Mouse (Mus musculus) forebrain, embryonic 12.5 days (tissue): ENCODE measurements around the gene Ybx3. TPM values are rescaled to one million over a fixed set of nuclear protein-coding genes. Genes with fewer than 3 reads are reported as not detected.
A peak's percentile ranks its signal among the peaks of the same experiment; 100 is the strongest.

Experiments
- ATAC-seq: fragments of 200-750 bp; cut with Nextera tagmentation; 2 replicates; pipeline ENCODE4 v1.8.0; 2017; ENCODE audit warnings: moderate TSS enrichment; ENCODE audit not compliant: low FRiP score
- H3K27ac ChIP-seq: fragments of 300-500 bp; sonication (generic); 2 replicates; pipeline ENCODE4 v1.5.1; 2016; ENCODE audit warnings: mild to moderate bottlenecking
- H3K27me3 ChIP-seq: fragments of 300-500 bp; sonication (generic); 2 replicates; pipeline ENCODE4 v1.6.1; 2016; ENCODE audit warnings: mild to moderate bottlenecking
- H3K36me3 ChIP-seq: fragments of 300-500 bp; sonication (generic); replicated peaks from 2 replicates; pipeline ENCODE4 v1.6.1; 2016; ENCODE audit warnings: mild to moderate bottlenecking
- H3K4me1 ChIP-seq: fragments of 300-500 bp; sonication (generic); 2 replicates; pipeline ENCODE4 v1.6.1; 2016
- H3K4me2 ChIP-seq: fragments of 300-500 bp; sonication (generic); 2 replicates; pipeline ENCODE4 v1.6.1; 2016; ENCODE audit warnings: mild to moderate bottlenecking, moderate library complexity
- H3K4me3 ChIP-seq: fragments of 300-500 bp; sonication (generic); replicated peaks from 2 replicates; pipeline ENCODE4 v1.5.1; 2016; ENCODE audit warnings: mild to moderate bottlenecking
- H3K9ac ChIP-seq: fragments of 300-500 bp; sonication (generic); 2 replicates; pipeline ENCODE4 v1.6.1; 2016; ENCODE audit warnings: mild to moderate bottlenecking
- H3K9me3 ChIP-seq: fragments of 300-500 bp; sonication (generic); 2 replicates; pipeline ENCODE4 v1.6.1; 2016
- WGBS: fragments of 180-500 bp; shearing (Covaris S2); methylation state at CpG from one replicate; pipeline ENCODE4 v1.1.7; 2016; 5-methylcytosine and 5-hydroxymethylcytosine counted together
- polyA plus RNA-seq: library from polyadenylated mRNA; unstranded; fragments of >200 nt; fragmentation: Nextera tagmentation; extraction: Ambion mirVana; gene quantifications from 2 replicates; pipeline ENCODE4 v1.2.1, GENCODE M21; 2016

Ybx3 gene
- polyA plus RNA-seq, result 29.9 and 33.8 TPM in 2 replicates

DNA sequence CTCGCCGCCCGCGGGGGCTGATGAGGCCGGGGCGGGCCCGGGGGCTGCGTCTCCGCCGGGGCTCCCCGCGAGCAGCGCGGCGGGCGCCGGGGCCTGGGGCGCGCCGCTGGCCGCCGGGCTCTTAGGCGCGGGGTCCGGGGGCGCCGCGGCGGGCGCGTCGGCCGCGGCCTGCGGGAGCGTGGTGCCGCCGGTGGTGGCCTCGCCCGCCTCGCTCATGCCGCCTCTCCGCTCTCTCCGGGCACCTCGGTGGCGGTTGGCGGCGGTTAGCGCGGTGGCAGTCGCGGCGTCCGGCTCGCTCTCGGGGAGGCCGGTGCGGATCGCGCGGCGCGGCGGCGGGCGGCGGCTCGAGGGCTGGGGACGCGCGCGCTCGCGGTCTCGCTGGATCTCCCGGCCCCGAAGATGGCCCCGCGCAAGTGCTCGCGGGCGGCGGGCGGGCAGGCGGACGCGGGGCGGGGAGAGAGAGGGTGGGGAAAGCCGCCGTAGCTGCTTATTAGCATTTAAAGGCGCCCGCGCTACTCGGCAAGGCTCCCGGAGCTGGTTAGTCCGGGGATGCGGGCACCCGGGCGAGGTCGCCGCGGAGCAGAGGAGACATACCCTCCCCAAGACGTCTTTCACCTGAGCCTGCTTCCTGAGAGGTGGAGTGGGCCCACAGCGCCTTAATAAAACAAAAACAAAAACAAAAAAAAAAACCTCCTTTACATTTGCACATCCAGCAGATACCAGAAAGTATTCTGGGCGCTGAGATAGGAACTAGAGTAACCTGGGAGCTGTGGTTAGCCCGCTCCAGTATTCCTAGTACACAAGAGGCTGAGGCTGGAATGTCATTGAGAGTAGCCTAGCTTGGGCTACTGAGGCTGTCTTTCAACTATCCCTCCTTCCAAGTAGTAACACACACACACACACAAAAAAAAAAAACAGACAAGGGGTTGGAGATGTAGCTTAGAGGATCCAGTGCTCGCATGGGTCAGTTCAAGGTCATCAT is at the start of gene Ybx3:
TSS of gene Ybx3 (minus strand) at position 437 of the 982 bp plus-strand sequence.
- 0 out of 2 replicates have a peak, but pooled peaks cover 6% of the 10 kb centered on the region for H3K27me3 ChIP-seq
- H3K4me2 ChIP-seq, result peak within 1 kb of the TSS; percentile 81
- peak; percentile 95 for ATAC-seq
- peak within 1 kb of the TSS; percentile 73 for H3K4me3 ChIP-seq
- peak within 1 kb of the TSS; percentile 84 for H3K9ac ChIP-seq
- H3K4me1 ChIP-seq, result peaks cover 17% of the 10 kb centered on the region
- WGBS, result 2% methylated on average over 46 of the region's 107 CpGs
- H3K27ac ChIP-seq, result peak within 1 kb of the TSS; percentile 86
- H3K9me3 ChIP-seq, result no peaks in the 10 kb centered on the region
- H3K36me3 ChIP-seq, result no peaks in the 10 kb centered on the region

DNA sequence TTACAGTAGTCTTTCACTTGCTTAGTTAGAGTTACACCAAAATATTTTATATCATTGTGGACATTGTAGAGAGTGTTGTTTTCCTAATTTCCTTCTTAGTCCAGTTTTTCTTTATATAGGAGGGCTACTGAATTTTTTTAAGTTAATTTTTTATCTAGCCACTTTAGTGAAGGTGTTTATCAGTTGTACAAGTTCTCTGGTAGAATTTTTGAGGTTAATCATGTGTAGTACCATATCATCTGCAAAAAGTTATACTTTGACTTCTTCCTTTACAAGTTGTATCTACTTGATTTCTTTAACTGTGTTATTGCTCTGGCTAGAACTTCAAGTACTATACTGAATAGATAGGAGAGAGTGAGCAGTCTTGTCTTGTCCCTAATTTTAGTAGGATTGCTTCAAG is 48.4 kb upstream of the Ybx3 start:
- no peak overlapping the region for H3K9ac ChIP-seq
- H3K4me1 ChIP-seq, result peaks cover 5% of the 10 kb centered on the region; the same call in 1 of the 2 replicates
- no peak overlapping the region for H3K4me3 ChIP-seq
- peaks cover 10% of the 10 kb centered on the region; the same call in 1 of the 2 replicates for H3K27me3 ChIP-seq
- no peaks in the 10 kb centered on the region for H3K36me3 ChIP-seq
- H3K9me3 ChIP-seq, result 0 out of 2 replicates have a peak, but pooled peaks cover 8% of the 10 kb centered on the region
- no peak overlapping the region for H3K4me2 ChIP-seq
- ATAC-seq, result no peak
- no peak overlapping the region for H3K27ac ChIP-seq

DNA sequence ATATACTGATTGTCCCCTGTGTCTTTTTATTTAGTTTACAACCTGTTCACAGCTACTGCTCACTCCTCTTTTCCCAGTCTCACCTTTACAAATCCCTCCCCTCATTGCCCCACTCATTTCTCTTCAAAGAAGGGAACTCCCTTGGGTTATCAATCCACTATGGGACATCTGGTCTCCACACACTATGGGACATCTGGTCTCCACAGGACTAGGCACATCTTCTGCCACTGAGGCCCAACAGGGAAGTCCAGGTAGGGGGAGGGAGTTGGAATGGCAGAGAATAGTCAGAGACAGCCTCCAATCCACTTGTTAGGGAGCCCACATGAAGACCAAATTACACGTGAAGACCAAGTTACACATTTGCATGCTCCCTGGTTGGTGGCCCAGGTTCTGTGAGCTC is 45.8 kb upstream of the Ybx3 start:
- no peak overlapping the region for H3K9ac ChIP-seq
- peaks cover 5% of the 10 kb centered on the region; the same call in 1 of the 2 replicates for H3K4me1 ChIP-seq
- no peaks in the 10 kb centered on the region for H3K36me3 ChIP-seq
- 0 out of 2 replicates have a peak, but pooled peaks cover 5% of the 10 kb centered on the region for H3K9me3 ChIP-seq
- no peak overlapping the region for H3K27ac ChIP-seq
- peaks cover 10% of the 10 kb centered on the region; the same call in 1 of the 2 replicates for H3K27me3 ChIP-seq
- peak overlapping the region; percentile 45 for H3K4me3 ChIP-seq
- 55% methylated on average over 1 of the region's 1 CpGs for WGBS
- ATAC-seq, result no peak
- peak overlapping the region; percentile 75 for H3K4me2 ChIP-seq

DNA sequence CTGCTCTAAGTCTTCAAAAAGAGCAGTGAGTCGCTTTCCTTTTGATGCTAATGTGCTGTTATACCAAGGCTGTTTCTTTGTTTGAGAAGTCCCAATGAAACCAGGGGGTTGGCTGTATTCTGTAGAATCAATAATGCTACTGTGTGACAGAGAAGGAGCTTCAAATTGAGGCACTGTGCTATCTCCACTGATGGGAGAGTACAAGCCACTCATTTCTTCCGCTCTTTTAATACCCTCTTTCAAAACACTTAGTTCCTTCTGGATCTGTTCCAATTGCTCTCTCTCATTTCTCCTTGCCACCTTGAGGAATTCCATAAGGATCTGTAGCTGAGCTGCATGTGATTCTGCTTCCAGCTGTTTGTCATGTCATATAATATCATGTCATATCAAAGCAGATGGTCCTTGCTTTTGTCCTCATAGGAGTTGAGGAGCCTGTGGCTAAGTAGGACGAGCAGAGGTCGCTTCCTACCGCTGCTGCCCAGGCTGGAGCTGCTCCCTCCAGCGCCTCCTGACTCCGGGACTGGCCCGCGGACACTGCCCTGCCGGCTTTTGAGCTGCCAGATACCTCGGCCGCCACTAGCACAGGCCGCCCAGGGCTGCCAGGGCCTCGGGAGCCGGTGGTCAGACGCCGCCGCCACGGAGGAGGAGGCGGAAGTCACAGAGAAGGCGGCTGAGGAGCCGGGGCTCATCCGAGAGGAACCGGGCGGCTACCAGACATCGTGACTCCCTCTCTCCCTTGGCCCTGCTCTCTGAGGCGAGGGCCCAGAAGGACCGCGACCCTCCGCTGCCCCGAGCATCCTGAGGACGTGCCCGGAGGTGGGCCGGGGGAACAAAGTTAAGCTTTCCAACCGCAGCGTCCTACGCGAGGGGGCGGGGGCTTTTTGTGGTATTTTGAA is 45.1 kb upstream of the Ybx3 start:
- no peaks in the 10 kb centered on the region for H3K9me3 ChIP-seq
- peak overlapping the region; percentile 45 for H3K4me3 ChIP-seq
- no peak overlapping the region for H3K27ac ChIP-seq
- H3K4me2 ChIP-seq, result peak overlapping the region; percentile 75
- H3K4me1 ChIP-seq, result peaks cover 5% of the 10 kb centered on the region; the same call in 1 of the 2 replicates
- H3K27me3 ChIP-seq, result peaks cover 10% of the 10 kb centered on the region; the same call in 1 of the 2 replicates
- peak; percentile 69 for ATAC-seq
- WGBS, result 6% methylated on average over 39 of the region's 39 CpGs
- H3K9ac ChIP-seq, result peak overlapping the region; percentile 61
- H3K36me3 ChIP-seq, result no peaks in the 10 kb centered on the region

DNA sequence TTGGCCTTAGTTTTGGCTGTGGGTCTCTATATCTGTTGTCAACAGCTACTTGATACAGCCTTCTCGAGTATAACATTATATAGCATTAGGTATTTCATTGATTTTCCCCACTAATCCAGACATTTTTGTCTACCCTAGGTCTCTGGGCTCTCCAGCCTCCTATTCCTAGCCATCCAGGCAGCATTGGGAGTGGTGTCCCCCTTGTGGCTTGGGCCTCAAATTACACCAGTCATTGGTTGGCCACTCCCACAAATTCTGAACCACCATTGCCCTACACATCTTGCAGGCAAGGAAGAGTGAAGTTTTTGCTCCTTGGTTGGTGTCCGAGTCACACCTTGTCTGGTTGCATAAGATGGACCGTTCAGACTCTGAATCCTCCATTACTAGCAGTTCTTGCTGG is 33.3 kb upstream of the Ybx3 start:
- H3K4me1 ChIP-seq, result no peaks in the 10 kb centered on the region
- no peaks in the 10 kb centered on the region for H3K27me3 ChIP-seq
- no peak overlapping the region for H3K4me2 ChIP-seq
- H3K9ac ChIP-seq, result no peak overlapping the region
- WGBS, result 70% methylated on average over 3 of the region's 3 CpGs
- no peaks in the 10 kb centered on the region for H3K9me3 ChIP-seq
- no peak overlapping the region for H3K27ac ChIP-seq
- H3K36me3 ChIP-seq, result no peaks in the 10 kb centered on the region
- ATAC-seq, result no peak
- H3K4me3 ChIP-seq, result no peak overlapping the region

DNA sequence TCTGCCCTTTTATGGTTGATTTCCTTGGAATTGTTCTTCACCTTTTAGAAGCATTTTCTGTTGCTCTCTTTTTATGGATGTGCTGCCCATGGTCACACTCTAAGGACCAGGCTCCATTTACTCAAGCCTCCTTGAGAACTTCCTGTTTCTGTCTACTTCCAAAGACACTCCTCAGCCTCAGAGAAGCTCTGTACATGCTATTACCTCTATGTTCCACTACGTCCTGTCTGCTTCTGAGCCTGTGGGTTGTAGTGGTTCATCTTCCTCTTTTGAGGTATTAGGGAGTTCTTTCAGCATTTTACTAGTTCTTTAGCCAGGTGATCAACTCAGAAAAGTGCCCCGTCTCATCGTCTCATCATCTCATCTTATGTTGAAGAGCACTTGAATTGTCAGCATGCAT is 31.3 kb upstream of the Ybx3 start:
- Histone ChIP-seq H3K9ac (no peak overlapping the region), H3K4me1 (no peaks in the 10 kb centered on the region), H3K27me3 (no peaks in the 10 kb centered on the region), H3K4me2 (no peak overlapping the region), H3K4me3 (no peak overlapping the region), H3K36me3 (no peaks in the 10 kb centered on the region), H3K27ac (no peak overlapping the region), H3K9me3 (no peaks in the 10 kb centered on the region)
- WGBS, result 88% methylated on average over 3 of the region's 3 CpGs
- no peak for ATAC-seq

DNA sequence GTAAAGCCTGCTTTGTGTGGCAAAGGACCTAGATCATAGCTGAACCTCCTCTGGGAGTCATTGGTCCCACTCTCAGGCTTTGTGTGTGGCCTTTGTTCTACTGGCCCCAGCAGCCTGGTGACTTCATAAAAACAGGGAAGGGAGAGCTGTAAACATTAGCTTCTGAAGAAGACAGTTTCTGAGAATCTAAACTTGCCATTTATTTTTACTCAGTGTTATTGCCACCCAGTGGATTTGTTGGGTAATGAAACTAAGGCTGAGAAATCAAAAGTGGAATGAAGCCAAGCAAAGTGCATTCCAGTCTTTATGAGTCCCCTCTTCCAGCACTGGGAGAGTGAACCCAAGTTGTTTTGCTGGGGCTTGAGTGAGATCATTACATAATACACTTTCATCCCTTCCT is 30.5 kb upstream of the Ybx3 start:
- ATAC-seq, result no peak
- no peak overlapping the region for H3K4me3 ChIP-seq
- H3K9me3 ChIP-seq, result no peaks in the 10 kb centered on the region
- no peak overlapping the region for H3K9ac ChIP-seq
- no peak overlapping the region for H3K4me2 ChIP-seq
- H3K36me3 ChIP-seq, result no peaks in the 10 kb centered on the region
- no peaks in the 10 kb centered on the region for H3K4me1 ChIP-seq
- no peak overlapping the region for H3K27ac ChIP-seq
- H3K27me3 ChIP-seq, result no peaks in the 10 kb centered on the region

DNA sequence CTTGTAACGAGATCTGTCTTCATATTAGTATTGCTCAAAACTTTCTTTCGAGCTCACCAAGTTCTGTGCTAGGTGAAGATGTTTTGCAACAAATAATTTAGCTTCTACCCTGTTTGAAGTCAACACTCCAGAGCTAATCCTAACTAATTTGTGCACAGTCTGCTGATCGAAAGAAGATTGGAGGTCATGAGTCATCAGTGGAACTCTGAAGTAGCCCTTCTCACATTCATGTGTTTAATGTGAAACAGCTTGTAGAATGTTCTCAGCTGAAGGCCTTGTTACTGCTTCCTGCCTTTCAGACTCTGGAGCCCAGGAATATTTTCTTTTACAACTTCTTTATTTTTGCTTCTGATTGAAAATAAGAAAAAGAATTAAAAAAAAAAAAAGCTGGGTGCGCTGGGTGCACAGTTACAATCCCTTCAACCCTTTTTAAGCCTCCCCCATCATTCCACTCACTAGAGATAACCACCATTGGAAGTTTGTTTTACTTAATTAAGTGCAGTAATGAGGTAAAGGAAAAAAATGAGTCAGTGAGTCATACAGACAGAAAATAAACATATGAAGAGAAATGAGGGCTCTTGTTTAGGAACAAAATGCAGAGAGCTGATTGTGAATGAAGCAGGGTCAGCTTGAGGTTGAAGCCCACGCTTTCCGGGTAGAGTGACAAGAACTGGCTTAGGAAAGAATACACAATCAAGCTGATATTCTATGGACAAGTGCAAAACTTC is 23.0 kb upstream of the Ybx3 start:
- no peak overlapping the region for H3K4me2 ChIP-seq
- no peak for ATAC-seq
- no peak overlapping the region for H3K27ac ChIP-seq
- H3K27me3 ChIP-seq, result no peaks in the 10 kb centered on the region
- H3K9me3 ChIP-seq, result no peaks in the 10 kb centered on the region
- H3K36me3 ChIP-seq, result no peaks in the 10 kb centered on the region
- 81% methylated on average over 6 of the region's 6 CpGs for WGBS
- H3K9ac ChIP-seq, result no peak overlapping the region
- H3K4me3 ChIP-seq, result no peak overlapping the region
- no peaks in the 10 kb centered on the region for H3K4me1 ChIP-seq

DNA sequence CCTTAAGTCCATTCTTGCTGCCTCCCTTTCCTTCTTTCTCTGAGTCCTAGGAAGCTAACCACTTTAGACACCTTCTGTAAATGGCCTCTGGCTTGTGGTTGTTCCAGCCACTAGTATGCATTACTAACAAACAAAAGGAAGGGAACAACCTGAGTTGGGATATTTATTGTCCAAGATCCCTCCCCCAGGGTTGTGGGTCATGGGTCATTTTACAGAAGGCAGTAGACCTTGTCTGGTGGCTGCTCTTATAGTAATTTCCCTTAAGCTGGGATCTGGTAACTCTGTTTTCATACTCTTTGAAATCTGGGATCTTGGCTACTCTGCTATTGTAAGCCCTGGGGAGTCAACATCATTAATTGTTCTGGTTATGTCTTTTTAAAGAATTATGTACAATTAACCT is 18.7 kb upstream of the Ybx3 start:
- no peaks in the 10 kb centered on the region for H3K27me3 ChIP-seq

DNA sequence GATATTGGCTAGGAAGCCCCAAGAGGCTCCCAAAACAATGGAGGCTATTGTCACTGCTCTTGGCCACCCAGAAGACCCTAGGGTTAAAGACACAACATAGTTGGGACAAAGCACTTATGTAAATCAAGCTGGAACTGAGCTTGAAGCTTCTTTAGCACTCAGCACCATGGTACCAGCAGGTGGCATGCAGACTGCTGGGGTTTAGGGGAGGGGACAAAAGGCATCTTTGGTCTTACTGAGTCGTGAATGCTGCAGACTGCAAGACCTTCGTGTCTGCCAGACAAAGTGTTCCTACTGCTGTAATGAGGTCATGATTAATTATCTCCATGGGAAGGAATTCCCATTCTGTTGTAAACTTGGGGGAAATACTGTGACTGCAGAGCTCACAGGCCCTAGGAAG is 17.6 kb upstream of the Ybx3 start:
- Histone ChIP-seq H3K9ac (no peak overlapping the region), H3K4me1 (no peaks in the 10 kb centered on the region), H3K4me3 (no peak overlapping the region), H3K27ac (no peak overlapping the region), H3K36me3 (no peaks in the 10 kb centered on the region), H3K27me3 (no peaks in the 10 kb centered on the region), H3K9me3 (no peaks in the 10 kb centered on the region), H3K4me2 (no peak overlapping the region)
- 2% methylated on average over 2 of the region's 2 CpGs for WGBS
- no peak for ATAC-seq

More for the DNA sequence above, 18.7 kb upstream of the Ybx3 start:
- no peak for ATAC-seq
- Histone ChIP-seq H3K9ac (no peak overlapping the region), H3K36me3 (no peaks in the 10 kb centered on the region), H3K4me1 (no peaks in the 10 kb centered on the region), H3K4me2 (no peak overlapping the region), H3K9me3 (no peaks in the 10 kb centered on the region), H3K27ac (no peak overlapping the region), H3K4me3 (no peak overlapping the region)

DNA sequence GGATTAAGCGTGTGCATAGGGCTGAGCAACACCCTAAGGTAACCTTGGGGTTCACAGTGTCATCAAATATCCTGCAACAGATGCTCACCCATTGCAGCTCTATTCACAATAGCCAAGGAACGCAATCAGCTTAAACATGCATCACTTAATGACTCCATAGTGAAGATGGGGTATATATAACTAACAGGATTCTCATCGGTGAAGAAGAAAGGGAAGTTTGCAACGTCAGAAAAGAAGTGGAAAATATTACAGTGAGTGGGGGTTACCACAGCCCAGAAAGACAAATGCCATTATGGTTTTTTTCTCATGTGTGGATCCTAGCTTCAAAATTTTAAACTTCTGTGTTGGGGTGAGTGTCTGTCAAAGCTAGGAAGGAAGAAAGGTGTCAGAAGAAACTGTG is 16.9 kb upstream of the Ybx3 start:
- Histone ChIP-seq H3K4me3 (no peak overlapping the region), H3K27ac (no peak overlapping the region), H3K9ac (no peak overlapping the region), H3K4me1 (no peaks in the 10 kb centered on the region), H3K4me2 (no peak overlapping the region), H3K9me3 (no peaks in the 10 kb centered on the region), H3K36me3 (no peaks in the 10 kb centered on the region), H3K27me3 (no peaks in the 10 kb centered on the region)
- 82% methylated on average over 4 of the region's 4 CpGs for WGBS
- ATAC-seq, result no peak

DNA sequence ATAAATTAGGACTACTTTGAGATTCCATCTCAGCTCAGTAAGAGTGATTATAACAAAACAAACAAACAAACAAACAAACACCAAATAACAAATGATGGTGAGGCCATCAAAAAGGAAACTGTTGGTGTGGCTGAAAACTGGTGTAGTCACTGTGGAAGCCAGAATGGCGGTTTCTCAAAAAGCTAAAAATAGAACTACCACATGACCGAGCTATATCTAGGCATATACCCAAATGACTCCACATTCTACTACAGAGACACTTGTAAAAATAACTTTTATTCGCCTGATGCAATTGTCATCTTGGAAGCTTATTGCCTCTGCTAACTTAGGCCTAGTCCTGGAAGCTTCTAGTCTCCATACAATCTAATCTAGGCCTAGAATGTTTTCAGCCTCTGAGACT is 16.0 kb upstream of the Ybx3 start:
- Histone ChIP-seq H3K4me1 (no peaks in the 10 kb centered on the region), H3K27ac (no peak overlapping the region), H3K9me3 (no peaks in the 10 kb centered on the region), H3K4me3 (no peak overlapping the region), H3K9ac (no peak overlapping the region), H3K4me2 (no peak overlapping the region), H3K36me3 (no peaks in the 10 kb centered on the region), H3K27me3 (no peaks in the 10 kb centered on the region)
- WGBS, result 85% methylated on average over 3 of the region's 3 CpGs
- ATAC-seq, result no peak
